Mouse (Mus musculus): ENCODE measurements around the gene Tmem132d. TPM values are rescaled to one million over a fixed set of nuclear protein-coding genes. Genes with fewer than 3 reads are reported as not detected.
A peak's percentile ranks its signal among the peaks of the same experiment; 100 is the strongest.

Gene Tmem132d
- total RNA-seq, 2 experiments from 2014 or later = 0.05 to 0.07 TPM

DNA sequence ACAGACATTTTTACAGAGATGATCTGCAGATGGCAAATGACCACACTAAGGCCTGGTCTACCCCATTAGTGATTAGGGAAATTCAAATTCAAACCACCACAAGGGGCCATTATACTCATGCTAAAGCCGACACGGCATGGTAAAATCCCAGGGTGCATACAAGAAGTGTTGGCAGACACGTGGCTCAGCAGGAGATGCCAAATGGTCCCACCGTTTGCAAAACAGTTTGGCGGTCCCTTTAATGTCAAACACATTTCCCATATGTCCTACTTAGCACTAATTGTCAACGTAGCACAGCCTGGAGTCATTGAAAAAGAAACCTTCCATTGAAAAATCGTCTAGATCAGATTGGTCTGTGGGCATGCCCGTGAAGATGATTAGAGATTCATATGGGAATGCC, 18.8 kb downstream of the Tmem132d start:
- intact Hi-C loops (cut with DNase I) = no loop called here
- no peak for DNase-seq

DNA sequence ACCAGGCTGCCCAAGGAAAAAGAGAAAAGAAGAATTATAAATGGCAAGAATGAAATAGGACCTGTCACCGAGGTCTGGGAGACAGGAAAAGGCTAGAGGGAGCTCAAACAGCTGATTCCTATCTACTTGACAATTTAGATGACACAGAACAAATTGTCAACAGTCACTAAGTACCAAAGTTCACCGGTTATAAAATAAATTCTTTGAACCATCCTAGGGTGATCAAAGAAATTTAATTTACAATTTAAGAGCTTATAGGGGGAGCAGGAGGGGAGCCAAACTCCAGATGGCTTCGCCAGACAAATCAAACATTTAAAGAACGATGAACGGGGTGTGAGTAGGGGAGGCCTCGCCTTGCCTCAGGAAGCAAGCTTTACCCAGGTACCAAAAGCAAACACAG, 20.6 kb downstream of the Tmem132d start:
- intact Hi-C loops (cut with DNase I) = no loop called here
- DNase-seq = no peak

DNA sequence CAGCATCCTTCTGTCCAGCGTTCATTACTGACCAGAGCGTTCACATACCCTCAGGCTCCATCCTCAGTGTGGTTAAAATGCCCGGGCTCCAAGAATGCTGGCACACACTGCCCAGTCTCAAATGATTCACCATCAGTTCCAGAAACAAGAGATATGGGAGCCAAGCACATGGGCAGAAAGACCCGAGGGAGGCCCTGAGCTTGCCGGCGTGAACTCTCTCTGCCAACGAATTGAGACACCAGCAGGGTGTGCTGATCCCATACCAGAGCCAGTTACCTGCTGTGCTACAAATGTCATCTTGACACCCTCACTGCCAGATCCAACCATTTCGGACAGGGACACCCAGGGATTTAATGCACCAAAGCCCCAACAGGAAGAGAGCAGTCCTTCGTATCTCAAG, 25.3 kb downstream of the Tmem132d start:
- intact Hi-C loops (cut with DNase I) = no loop called here
- no peak for DNase-seq

DNA sequence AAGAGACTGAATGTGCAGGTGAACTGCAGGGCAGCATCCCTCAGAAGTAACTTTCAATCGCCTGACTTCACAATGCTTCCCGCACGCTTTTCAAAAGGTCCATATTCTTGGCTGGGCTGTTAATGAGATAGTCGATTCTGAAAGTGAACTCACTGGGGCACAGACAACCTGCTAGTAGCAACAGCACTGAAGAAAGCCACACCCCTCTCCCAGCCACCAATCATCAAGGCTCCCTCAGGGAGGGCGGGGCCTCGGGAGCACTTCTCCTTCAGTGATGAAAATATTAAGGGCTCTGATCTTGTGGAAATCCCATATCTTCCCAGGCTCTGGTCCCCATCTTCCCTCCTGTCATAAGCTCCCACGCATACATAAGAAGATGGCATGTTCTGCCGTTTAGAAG, 27.8 kb downstream of the Tmem132d start:
- no peak for DNase-seq
- intact Hi-C loops (cut with DNase I) = no loop called here

DNA sequence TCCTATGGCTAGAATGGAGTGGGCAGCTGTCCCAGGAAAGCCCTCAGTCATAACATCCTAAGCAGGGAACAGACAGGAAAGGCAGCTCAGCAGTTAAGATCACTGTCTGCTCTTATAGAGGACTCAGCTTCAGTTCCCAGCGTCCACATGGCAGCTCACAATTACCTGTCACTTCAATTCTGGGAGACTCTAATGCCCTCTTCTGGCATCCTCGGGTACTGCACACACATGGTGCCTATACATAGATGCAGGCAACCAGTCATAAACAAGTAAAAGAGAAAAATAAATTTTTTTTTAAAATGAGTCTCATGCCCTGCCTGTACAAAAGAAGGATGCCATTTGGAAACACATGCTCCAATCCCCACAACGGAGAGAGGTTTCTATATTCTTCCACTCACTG, 28.7 kb downstream of the Tmem132d start:
- no peak for DNase-seq
- intact Hi-C loops (cut with DNase I) = no loop called here

DNA sequence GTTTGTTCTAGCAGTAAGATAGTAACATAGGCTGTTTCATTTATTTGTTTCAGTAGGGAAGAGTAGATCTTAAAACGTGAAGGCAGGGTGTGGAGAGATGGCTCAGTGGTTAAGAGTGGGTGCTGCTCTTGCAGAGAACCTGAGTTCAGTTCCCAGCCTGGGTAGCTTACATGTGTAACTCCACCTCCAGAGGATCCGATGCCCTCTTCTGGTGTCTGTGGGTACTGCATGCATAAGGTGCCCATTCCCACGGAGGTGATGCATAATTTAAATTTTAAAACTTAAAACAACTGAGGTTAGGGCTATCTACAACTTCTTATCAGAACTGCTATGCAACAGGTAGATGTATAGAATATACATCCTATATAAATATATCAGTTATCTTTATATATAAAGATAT, 40.5 kb downstream of the Tmem132d start:
- intact Hi-C loops (cut with DNase I) = no loop called here
- DNase-seq = no peak

DNA sequence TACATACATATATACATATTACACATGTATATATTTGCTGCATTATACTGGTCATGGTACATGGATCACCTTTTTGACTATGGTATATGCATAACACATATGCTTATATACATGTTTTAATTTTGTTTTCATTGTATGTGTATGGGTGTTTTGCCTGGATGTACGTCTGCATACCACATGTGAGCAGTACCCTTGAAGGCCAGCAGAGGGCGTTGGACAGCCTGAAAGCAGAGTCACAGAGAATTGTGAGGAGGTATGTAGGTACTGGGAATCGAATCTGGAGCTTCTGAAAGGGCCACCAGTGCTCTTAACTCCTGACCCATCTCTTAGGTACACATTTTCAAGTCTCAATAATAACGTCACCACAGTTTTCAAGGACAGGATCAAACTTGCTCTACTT, 43.2 kb downstream of the Tmem132d start:
- intact Hi-C loops (cut with DNase I) = no loop called here
- DNase-seq = no peak

DNA sequence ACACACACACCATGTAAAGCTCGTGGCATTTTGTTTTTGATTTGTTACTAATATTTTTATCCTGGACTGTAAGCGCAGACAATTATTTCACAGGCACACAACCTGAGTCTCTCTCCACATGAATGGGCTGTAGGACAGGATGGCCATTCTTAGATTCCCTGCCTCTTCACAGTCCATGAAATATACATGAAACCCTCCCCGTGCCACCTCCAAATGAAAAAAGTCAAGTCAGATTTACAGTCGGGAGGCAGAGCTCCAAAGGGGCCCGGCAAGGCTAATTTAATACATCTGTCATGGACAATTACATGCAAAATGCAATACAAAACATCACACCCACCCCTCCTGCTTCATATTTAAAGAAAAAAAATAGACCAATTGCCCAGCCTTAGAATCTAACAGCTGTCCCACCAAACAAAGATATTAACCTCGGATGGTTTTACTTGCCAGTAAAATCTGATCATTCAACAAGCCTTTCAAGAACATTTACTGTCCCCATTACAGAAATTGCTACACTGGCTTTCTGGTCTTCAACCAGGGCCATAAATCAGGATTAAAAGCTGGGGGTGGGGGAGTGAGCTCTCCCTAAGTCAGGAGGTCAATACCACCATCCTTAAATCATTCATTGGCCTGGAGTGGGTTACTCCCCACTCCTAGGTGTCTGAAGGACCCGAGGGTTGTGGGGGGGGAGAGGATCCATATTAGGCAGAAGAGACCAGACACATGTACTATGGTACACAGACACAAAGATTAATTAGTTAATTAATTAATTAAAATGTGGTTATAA, 44.3 kb downstream of the Tmem132d start:
- intact Hi-C loops (cut with DNase I) = no loop called here
- no peak for DNase-seq

DNA sequence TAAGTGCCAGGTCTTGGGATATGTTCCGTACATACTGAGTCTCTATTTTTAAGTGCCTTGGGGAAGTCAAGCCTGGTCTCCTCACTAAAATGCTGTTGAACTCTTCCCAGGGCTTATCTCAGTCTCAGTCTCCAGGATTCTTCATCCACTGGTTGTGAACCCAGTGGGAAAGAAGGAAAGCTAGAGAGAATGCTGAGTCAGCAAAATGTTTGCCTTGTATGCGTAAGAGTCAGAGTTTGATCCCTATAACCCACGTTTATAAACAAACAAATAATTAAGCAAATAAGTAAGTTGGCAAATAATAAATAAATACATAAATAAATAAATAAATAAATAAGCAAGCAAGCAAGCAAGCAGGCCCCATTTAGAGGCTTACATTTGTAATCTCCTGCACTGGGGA, 63.1 kb downstream of the Tmem132d start:
- no peak for DNase-seq
- intact Hi-C loops (cut with DNase I) = no loop called here

DNA sequence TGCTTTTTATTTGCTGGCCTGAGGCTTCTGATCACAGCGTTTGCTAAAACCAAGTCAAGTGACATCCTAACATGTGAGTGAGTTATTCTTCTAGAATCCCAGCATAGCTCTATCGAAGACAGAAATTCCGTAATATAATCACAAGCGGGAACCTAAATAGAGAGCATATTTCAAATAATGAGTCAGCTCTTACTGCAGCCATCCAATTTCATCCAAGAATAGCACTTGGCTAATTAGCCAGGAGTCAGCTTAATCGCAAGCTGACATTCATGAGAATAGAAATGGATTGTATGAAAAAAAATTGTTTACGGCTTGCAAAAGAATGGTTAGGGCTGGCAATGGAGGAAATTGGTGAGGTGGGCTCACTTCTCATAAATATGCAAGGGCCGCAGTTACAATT, 63.8 kb downstream of the Tmem132d start:
- intact Hi-C loops (cut with DNase I) = no loop called here
- no peak for DNase-seq

DNA sequence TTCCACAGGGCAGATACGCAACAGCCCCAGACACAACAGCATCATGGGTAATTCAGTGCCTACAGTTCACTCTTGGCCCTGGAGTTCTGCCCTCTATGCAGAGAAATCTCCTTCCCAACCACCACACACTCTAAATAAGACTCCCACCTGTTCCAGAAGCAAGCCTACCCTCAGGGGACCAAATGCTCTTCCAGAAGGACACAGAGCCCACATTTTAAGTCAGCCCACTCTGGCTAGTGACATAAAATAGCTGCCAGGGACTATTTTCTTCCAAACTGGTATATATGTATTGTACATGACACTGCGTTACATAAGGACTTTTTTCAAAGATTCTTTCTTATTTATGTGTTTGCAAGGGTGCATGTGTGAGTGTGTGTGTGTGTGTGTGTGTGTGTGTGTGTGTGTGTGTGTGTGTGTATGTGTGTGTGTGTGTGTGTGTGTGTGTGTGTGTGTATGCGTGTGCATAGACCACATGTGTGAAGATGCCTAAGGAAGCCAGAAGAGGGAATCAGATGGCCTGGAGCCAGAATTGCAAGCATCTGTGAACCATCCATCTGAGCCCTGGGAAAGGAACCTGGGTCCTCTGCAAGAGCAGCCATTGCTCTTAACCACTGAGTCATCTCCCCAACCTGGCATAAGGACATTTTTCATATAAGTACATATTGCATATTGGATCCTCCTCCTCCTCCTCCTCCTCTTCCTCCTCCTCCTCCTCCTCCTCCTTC, 67.5 kb downstream of the Tmem132d start:
- DNase-seq = no peak
- intact Hi-C loops (cut with DNase I) = no loop called here

DNA sequence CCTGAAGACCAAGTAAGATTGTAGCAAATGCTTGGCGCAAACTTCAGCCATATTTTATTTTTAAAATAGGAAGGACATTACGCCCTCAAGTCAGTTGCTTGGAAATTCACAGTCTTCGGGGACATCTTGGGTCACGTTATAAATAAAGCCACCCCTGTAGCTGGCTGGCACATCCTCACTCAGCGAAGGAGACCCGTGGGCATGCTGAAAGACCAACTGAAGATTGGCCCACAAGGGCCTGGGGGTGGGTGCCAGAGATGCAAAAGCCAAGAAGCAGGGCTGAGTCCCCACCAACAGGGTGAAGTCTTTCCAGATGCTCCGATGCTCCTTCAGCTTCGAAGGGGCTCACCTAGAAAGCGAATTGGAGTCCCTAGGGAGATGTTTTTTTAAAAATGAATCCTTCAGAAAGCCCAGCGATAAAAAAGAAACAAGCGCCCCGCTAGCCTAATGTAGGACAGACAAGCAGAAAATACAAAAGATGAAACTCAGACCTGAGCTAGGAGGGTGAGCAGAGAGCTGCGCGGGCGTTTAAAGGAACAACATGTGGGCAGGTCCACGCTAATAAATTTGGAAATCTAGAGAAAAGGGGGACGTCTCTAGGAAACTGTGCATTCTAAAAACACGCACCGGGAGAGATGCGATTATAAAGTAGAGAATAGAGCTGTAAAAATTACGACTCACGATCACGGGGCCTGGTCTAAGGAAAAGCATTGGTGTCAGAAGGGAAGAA, 71.8 kb downstream of the Tmem132d start:
- no peak for DNase-seq
- intact Hi-C loops (cut with DNase I) = no loop called here

DNA sequence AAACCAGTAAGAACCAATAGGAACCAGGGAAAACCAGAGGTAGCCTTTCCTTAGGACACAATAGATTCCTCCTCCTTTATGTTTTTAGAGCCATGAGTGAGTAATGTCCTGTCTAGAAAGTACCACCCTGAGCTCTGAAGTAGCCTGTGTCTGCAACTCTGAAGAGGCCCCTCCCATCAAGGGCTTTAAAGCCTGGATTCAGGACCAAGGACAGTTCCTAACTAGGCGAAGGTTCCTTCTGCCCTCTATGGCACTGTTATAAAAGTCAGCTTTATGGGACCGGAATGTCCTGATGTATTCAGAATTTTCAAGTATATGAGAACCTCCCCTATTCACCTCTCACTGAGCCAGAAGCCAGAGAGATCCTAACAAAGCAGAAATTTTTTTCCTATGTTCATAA, 84.0 kb downstream of the Tmem132d start:
- intact Hi-C loops (cut with DNase I) = no loop called here
- peak in 1 of 2 experiments; percentile 5 for DNase-seq

DNA sequence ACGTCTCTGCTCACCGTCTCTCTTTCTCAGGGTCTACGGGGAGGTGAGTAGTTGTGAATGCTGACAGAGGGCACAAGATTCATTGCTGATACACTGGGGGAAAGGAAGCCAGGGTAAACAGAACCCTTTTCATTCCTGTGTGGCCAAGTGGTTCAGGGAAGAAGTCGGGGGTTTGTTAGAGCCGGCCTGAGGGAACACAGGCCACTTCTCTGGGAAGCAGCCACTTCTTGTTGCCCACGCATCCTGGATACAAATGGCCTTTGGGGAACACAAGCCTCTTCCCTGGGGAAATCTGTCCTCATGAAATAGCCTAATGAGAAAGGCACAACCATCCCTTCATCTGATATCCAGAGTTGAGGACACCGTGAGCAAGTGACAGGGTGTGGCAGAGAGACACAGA, 96.0 kb downstream of the Tmem132d start:
- intact Hi-C loops (cut with DNase I) = no loop called here
- DNase-seq = no peak

DNA sequence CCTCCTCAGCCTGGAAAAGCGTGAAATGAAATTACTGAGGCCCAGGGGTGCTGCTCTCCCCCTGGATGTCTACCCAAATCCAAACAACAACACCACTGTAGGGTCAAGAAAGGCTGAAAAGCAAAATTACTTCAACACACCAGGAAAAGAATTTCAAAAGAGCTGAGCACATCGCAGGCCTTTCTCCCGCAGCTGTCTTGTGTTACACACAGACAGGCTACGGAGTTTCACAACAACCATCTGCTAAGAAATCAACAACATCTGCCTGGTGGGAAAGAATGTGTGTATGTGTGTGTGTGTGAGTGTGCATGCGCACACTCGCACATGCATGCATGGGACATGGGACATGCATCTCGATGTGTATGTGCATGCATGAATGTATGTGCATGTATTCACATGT, 100.1 kb downstream of the Tmem132d start:
- no peak for DNase-seq
- intact Hi-C loops (cut with DNase I) = no loop called here

DNA sequence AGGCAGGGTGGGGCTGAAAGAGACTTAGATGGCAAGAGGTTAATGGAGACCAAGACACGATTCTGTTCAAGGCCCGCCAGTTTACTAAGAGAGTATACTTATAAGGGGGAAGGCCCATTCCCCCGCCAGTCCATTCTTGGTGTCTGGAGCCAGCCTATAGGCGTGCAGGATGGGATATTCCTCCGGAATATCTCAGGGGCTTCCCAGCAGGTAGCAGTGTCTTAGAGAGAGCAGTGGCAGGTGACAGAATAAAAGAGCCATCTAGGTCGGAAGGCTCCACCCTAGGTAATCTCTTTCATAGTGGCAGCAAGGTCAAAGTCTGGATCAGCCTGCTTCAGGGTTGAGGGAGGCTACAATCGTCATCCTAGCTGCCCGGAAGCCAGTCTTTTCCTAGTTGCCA, 102.5 kb downstream of the Tmem132d start:
- intact Hi-C loops (cut with DNase I) = no loop called here
- DNase-seq = no peak

DNA sequence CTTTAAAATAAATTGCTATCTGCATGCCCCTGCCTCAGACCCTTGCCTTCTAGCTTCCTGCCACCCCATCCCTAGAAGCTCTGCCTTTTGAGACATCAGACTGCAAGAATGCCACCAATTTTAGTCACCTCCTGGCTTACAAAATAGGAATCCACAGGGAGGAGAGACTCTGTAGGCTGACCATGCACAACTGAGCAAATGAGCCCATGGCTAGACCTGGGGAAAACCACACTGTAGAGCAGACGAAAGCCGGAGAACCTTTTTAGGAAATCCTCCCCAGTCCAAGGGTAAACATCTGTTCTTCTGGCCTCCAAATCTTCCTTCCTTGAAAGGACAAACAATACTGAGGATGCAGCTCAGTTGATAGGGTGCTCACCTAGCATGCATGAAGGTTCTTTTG, 130.5 kb downstream of the Tmem132d start:
- intact Hi-C loops (cut with DNase I) = no loop called here
- no peak for DNase-seq

DNA sequence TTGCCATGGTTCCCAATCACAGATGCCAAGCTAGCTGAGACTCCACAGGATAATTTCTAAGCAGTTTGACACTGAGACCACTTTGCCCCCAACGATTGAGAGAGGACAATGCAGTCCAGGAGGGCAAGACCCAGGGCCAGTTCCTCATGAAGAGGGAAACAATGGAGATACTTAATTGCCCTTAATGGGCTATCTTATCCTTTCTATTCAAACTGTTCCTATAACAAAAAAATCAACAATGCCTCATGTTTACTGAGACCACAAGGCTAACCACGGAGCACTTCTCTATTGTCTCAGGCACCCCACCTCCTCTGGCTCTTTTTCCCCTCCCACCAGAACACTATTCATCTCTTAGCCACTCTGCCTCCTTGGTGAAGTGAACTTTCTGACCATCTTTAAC, 141.7 kb downstream of the Tmem132d start:
- intact Hi-C loops (cut with DNase I) = no loop called here
- no peak for DNase-seq

DNA sequence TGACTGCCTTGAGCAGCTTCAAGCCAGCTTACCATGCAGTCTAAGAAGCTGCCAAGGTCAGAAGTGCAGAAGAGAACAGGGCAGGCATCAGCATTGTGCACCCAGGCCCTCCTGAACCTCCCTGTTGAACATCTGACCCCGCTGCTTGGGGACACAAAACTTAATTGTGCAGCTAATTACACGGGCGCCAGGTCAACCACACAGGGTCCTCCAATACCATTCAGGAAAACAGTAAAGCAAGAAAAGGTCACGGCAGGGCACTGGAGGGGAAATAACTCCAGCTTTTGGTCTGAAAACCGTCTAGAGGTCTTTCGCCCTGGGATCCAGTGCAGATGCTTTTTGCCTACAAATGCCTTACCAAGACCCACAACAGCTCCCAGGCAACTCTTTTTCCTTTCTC, 159.6 kb downstream of the Tmem132d start:
- DNase-seq = no peak
- intact Hi-C loops (cut with DNase I) = no loop called here

DNA sequence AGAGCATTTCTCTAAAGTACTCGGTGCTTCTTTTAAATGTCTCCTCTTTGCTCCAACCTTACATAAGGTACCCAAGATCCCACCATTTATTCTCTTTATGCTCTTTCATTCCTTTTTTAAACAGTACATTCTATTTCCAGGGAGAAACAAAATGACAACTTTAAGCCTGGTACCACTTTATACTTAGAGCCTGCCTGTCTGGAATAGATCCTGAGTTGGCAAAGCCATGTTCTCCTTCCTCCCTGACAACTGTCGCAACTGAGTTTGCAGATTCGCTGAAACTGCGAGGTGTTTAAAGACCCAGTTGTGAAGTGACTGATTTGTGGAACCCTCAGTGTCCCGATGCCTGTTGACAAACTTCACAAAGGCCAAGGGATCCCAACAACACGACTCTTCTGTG, 165.5 kb downstream of the Tmem132d start:
- no peak for DNase-seq
- intact Hi-C loops (cut with DNase I) = no loop called here

DNA sequence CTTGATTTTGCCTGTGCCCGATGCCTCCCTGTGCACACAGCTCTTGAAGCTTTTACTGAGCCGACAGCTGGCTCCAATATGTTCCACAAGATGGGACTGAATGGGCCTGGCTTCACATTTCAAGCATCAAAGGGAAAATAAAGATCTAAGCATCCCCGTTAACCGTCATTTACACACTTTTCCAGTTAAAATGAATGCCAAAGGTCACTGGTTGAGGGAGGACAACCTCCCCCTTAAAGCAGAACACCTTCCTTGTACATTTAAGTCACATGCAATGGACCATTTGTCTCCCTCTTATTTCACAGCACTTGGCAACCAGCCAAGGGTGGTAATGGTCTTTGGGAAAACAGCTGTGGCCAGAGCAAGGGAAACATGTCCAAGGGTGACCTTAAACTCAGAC, 188.7 kb downstream of the Tmem132d start:
- no peak for DNase-seq
- intact Hi-C loops (cut with DNase I) = no loop called here
